Mouse (Mus musculus): ENCODE results near the gene Crbn.

The Crbn gene

GRCm38 (mm10) chr6:106799333-106800226, at the start of gene Crbn:
Gene Crbn, minus strand, starts transcription at chr6:106800077.
- peak; percentile 79 for DNase-seq (ENCODE audit: low read depth)

GRCm38 (mm10) chr6:106840181-106840580, 40.3 kb upstream of the Crbn start:
- DNase-seq (ENCODE audit: low read depth), result no peak

GRCm38 (mm10) chr6:106838053-106838452, 38.2 kb upstream of the Crbn start:
- no peak for DNase-seq (ENCODE audit: low read depth)

- DNase-seq (ENCODE audit: low read depth), result peak; percentile 39
These were observed 35.4 kb upstream of the Crbn start for GRCm38 (mm10) chr6:106835316-106835715.

- peak; percentile 78 for DNase-seq (ENCODE audit: low read depth)
These were observed 22.5 kb upstream of the Crbn start for GRCm38 (mm10) chr6:106822329-106822728.

GRCm38 (mm10) chr6:106820566-106820965, 20.7 kb upstream of the Crbn start:
- no peak for DNase-seq (ENCODE audit: low read depth)

GRCm38 (mm10) chr6:106819906-106820305, 20.0 kb upstream of the Crbn start:
- DNase-seq (ENCODE audit: low read depth), result no peak

GRCm38 (mm10) chr6:106819246-106819645, 19.4 kb upstream of the Crbn start:
- DNase-seq (ENCODE audit: low read depth), result no peak

- no peak for DNase-seq (ENCODE audit: low read depth)
These were observed 10.8 kb upstream of the Crbn start for GRCm38 (mm10) chr6:106810686-106811085.

- no peak for DNase-seq (ENCODE audit: low read depth)
These were observed 9.3 kb upstream of the Crbn start for GRCm38 (mm10) chr6:106809161-106809560.

- DNase-seq (ENCODE audit: low read depth), result peak; percentile 70
These were observed 5.0 kb upstream of the Crbn start for GRCm38 (mm10) chr6:106804904-106805303.

- DNase-seq (ENCODE audit: low read depth), result no peak
These were observed 315 bp upstream of the Crbn start for GRCm38 (mm10) chr6:106800227-106800557.

GRCm38 (mm10) chr6:106794094-106794814, 5.6 kb downstream of the Crbn start:
- DNase-seq (ENCODE audit: low read depth), result peak; percentile 58

- no peak for DNase-seq (ENCODE audit: low read depth)
These were observed 6.3 kb downstream of the Crbn start for GRCm38 (mm10) chr6:106793621-106794020.

GRCm38 (mm10) chr6:106793088-106793487, 6.8 kb downstream of the Crbn start:
- DNase-seq (ENCODE audit: low read depth), result no peak

GRCm38 (mm10) chr6:106792486-106792885, 7.4 kb downstream of the Crbn start:
- DNase-seq (ENCODE audit: low read depth), result no peak

GRCm38 (mm10) chr6:106791429-106791828, 8.4 kb downstream of the Crbn start:
- no peak for DNase-seq (ENCODE audit: low read depth)

- no peak for DNase-seq (ENCODE audit: low read depth)
These were observed 12.7 kb downstream of the Crbn start for GRCm38 (mm10) chr6:106787138-106787537.

GRCm38 (mm10) chr6:106770046-106770445, 29.8 kb downstream of the Crbn start:
- DNase-seq (ENCODE audit: low read depth), result no peak

- DNase-seq (ENCODE audit: low read depth), result no peak
These were observed 30.5 kb downstream of the Crbn start for GRCm38 (mm10) chr6:106769290-106769866.

- peak; percentile 98 for DNase-seq (ENCODE audit: low read depth)
These were observed 31.1 kb downstream of the Crbn start, which contains the start of gene Trnt1 for GRCm38 (mm10) chr6:106768640-106769289. Gene Trnt1, plus strand, starts transcription at chr6:106769120.

GRCm38 (mm10) chr6:106766774-106767173, 33.1 kb downstream of the Crbn start:
- DNase-seq (ENCODE audit: low read depth), result no peak
